Mouse (Mus musculus): ENCODE data around the gene Dph5. TPM values are rescaled to one million over a fixed set of nuclear protein-coding genes. Genes with fewer than 3 reads are reported as not detected.
"Not testable (repeated sequence)": the region's sequence is repeated elsewhere in the genome, so short reads cannot be mapped to it uniquely, and the experiment has no call there.

The Dph5 gene
- polyA plus RNA-seq, 1 experiment from 2014 or later = 24.6 TPM

DNA sequence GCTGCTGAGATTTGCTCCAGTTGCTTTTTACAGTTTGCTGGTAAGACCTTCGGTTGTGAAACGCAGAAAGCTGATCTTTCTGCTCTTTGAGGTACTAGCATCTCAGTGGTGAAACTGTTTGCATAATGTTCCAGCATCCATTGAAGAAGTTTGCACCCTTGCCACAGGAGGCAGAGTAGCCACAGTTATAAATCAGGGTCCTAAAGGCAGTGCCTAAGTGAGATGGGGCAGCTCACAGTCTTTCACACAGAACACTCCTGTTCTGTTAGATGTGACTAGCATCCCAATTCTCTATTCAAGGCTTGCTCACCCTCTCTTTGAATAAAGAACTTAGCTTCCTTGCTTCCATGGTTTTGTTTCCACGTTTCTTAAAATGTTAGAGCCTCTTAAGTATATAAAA is 17.4 kb downstream of the Dph5 start:
- ATAC-seq (no peak), DNase-seq (ENCODE audit: low spot score) (no peak)
- Histone ChIP-seq H3K36me3 (ENCODE audit: control insufficient read depth, insufficient read depth, low read length) (peaks cover 17% of the 10 kb centered on the region; the same call in 1 of the 2 replicates), H3K4me2 (ENCODE audit: low read length) (no peak overlapping the region), H3K27ac (ENCODE audit: low read depth, low read length) (no peak overlapping the region), H3K4me1 (ENCODE audit: control insufficient read depth, insufficient read depth, low read length) (no peaks in the 10 kb centered on the region), H3K27me3 (replicated peaks; ENCODE audit: control insufficient read depth, insufficient read depth, low read length) (no peaks in the 10 kb centered on the region), H3K9ac (ENCODE audit: low read length) (no peak overlapping the region), H3K4me3 (ENCODE audit: low read depth, low read length) (no peak overlapping the region), H3K9me3 (replicated peaks; ENCODE audit: control insufficient read depth, low read length) (no peaks in the 10 kb centered on the region)
- 86% methylated on average over 3 of the region's 3 CpGs for WGBS

DNA sequence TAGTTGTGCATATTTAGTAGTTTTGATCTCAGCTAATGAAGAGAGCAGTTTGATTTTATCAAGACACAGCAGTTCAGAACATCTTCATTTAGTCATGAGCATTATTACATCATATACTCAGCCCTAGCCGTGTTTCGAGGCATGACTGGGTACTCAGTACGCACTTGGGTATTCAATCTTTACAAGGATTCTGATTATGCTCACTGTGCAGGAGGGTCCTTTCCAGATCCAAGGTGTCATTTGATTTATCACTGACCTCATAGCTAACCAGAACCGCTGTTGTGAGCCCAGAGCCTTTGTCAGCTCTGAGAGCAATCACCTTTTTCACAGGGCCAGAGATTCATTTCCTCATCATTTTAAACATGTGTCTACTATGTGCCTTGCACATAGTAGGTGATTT is 17.9 kb downstream of the Dph5 start:
- DNase-seq (ENCODE audit: low spot score) (no peak), ATAC-seq (no peak)
- Histone ChIP-seq H3K9me3 (replicated peaks; ENCODE audit: control insufficient read depth, low read length) (no peaks in the 10 kb centered on the region), H3K4me1 (ENCODE audit: control insufficient read depth, insufficient read depth, low read length) (no peaks in the 10 kb centered on the region), H3K36me3 (ENCODE audit: control insufficient read depth, insufficient read depth, low read length) (peaks cover 17% of the 10 kb centered on the region; the same call in 1 of the 2 replicates), H3K27ac (ENCODE audit: low read depth, low read length) (no peak overlapping the region), H3K9ac (ENCODE audit: low read length) (no peak overlapping the region), H3K4me3 (ENCODE audit: low read depth, low read length) (no peak overlapping the region), H3K27me3 (replicated peaks; ENCODE audit: control insufficient read depth, insufficient read depth, low read length) (no peaks in the 10 kb centered on the region), H3K4me2 (ENCODE audit: low read length) (no peak overlapping the region)
- WGBS = 95% methylated on average over 4 of the region's 4 CpGs

DNA sequence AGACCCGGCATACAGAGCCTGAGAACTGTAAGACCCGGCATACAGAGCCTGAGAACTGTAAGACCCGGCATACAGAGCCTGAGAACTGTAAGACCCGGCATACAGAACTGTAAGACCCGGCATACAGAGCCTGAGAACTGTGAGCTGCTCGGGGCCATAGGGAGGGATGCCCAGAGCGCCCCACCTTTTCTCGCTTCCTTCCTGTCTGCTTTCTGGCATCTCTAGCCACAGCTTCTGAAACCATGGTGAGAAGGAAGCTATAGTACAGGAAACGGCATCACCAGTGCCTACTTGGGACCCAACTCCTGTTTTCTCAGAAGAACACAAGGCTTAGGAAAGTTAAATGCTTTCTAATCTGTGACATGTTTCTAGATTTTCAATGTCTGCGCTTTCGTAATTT is 19.8 kb downstream of the Dph5 start:
- not testable (repeated sequence) for DNase-seq (ENCODE audit: low spot score); ATAC-seq; H3K4me3 ChIP-seq (ENCODE audit: low read depth, low read length); H3K36me3 ChIP-seq (ENCODE audit: control insufficient read depth, insufficient read depth, low read length); H3K4me2 ChIP-seq (ENCODE audit: low read length); H3K9ac ChIP-seq (ENCODE audit: low read length); H3K27me3 ChIP-seq (replicated peaks; ENCODE audit: control insufficient read depth, insufficient read depth, low read length); H3K4me1 ChIP-seq (ENCODE audit: control insufficient read depth, insufficient read depth, low read length); H3K9me3 ChIP-seq (replicated peaks; ENCODE audit: control insufficient read depth, low read length); H3K27ac ChIP-seq (ENCODE audit: low read depth, low read length)
- WGBS = 98% methylated on average over 10 of the region's 11 CpGs

DNA sequence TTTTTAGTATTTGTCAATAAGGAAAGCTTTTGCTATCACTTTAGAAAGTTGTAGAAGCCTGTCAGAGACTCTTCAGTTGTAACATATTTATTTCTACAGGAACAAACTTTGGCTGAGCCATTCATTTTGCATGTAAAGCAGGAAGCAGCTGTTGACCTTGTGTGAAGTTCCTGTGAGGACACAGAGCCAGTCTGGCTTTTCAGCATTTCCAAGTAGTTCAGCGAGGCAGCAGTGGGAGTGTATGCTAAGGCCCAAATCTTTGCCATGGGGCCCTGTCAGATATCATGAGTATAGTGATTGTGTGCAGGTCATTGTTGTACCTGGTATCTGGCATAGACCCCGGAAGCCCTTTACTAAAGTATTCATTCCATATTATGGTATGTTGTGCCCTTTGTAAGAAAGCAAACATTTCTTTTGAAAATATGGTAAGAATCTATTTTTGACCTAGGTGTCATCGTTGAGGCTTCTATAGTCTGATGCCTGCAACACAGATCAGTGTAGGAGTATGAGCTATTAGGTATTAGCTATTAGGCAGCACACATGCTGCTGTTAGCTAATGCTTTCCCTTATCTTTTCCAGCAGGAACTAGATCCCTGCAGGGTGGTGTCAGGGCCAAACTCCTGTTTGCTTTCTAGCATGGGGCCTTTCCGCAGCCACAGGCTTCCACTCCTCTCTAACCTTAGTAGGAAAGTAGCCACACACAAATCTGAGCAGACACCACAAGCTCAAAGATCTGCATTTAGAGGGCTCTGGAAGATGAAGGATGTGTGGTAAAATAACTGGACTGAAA is 37.0 kb downstream of the Dph5 start:
- ATAC-seq (no peak), DNase-seq (ENCODE audit: low spot score) (no peak)
- no peaks in the 10 kb centered on the region for H3K4me1 ChIP-seq (ENCODE audit: control insufficient read depth, insufficient read depth, low read length)
- H3K9me3 ChIP-seq (replicated peaks; ENCODE audit: control insufficient read depth, low read length) = no peaks in the 10 kb centered on the region
- no peak overlapping the region for H3K9ac ChIP-seq (ENCODE audit: low read length)
- no peak overlapping the region for H3K4me3 ChIP-seq (ENCODE audit: low read depth, low read length)
- WGBS = 90% methylated on average over 4 of the region's 4 CpGs
- peaks cover 20% of the 10 kb centered on the region for H3K36me3 ChIP-seq (ENCODE audit: control insufficient read depth, insufficient read depth, low read length)
- no peaks in the 10 kb centered on the region for H3K27me3 ChIP-seq (replicated peaks; ENCODE audit: control insufficient read depth, insufficient read depth, low read length)
- H3K4me2 ChIP-seq (ENCODE audit: low read length) = no peak overlapping the region
- H3K27ac ChIP-seq (ENCODE audit: low read depth, low read length) = no peak overlapping the region

DNA sequence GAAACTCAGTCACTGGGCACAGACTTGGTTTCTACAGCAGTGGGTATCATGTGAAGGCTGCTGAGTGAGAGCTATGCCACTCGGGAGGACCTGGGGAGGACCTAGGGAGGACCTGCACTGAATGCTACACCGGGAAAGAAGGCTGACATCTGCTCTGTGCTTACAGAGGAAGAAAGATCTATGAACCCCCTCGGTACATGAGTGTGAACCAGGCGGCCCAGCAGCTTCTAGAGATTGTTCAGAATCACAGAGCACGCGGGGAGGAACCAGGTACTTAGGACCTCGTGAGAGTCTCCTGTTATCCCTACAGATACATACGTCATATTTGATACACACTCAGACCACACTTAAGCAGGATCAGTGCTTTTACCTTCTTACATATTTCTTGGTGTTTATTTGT is 38.9 kb downstream of the Dph5 start:
- H3K36me3 ChIP-seq (ENCODE audit: control insufficient read depth, insufficient read depth, low read length) = peaks cover 20% of the 10 kb centered on the region
- no peak overlapping the region for H3K9ac ChIP-seq (ENCODE audit: low read length)
- H3K9me3 ChIP-seq (replicated peaks; ENCODE audit: control insufficient read depth, low read length) = no peaks in the 10 kb centered on the region
- no peak overlapping the region for H3K4me3 ChIP-seq (ENCODE audit: low read depth, low read length)
- DNase-seq (ENCODE audit: low spot score) = no peak
- H3K27ac ChIP-seq (ENCODE audit: low read depth, low read length) = no peak overlapping the region
- ATAC-seq = no peak
- H3K27me3 ChIP-seq (replicated peaks; ENCODE audit: control insufficient read depth, insufficient read depth, low read length) = no peaks in the 10 kb centered on the region
- H3K4me1 ChIP-seq (ENCODE audit: control insufficient read depth, insufficient read depth, low read length) = no peaks in the 10 kb centered on the region
- WGBS = 93% methylated on average over 8 of the region's 8 CpGs
- H3K4me2 ChIP-seq (ENCODE audit: low read length) = no peak overlapping the region

DNA sequence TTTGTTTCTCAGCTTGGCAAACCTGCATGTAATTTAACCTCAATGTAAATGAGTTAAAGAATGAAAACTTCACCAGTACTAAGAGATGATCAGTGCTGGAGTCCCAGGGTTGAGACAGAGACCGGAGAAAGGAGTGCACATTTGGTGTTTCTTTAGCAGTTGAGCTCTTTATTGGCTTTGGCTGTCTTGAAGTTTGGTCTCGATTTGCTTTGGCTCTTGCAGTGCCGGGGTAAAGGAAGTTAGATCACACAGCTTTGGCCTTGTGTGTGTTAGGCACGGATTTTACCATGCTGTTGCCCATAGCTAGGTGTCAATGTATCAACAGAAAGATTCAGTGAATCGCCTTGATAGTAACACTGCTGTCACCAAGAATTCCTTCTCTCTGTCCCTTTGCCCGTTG is 44.1 kb downstream of the Dph5 start:
- H3K27ac ChIP-seq (ENCODE audit: low read depth, low read length) = no peak overlapping the region
- no peaks in the 10 kb centered on the region for H3K27me3 ChIP-seq (replicated peaks; ENCODE audit: control insufficient read depth, insufficient read depth, low read length)
- DNase-seq (ENCODE audit: low spot score) (no peak), ATAC-seq (no peak)
- H3K4me2 ChIP-seq (ENCODE audit: low read length) = no peak overlapping the region
- WGBS = 92% methylated on average over 6 of the region's 6 CpGs
- H3K4me3 ChIP-seq (ENCODE audit: low read depth, low read length) = no peak overlapping the region
- H3K9ac ChIP-seq (ENCODE audit: low read length) = no peak overlapping the region
- no peaks in the 10 kb centered on the region for H3K9me3 ChIP-seq (replicated peaks; ENCODE audit: control insufficient read depth, low read length)
- peaks cover 9% of the 10 kb centered on the region; the same call in 1 of the 2 replicates for H3K36me3 ChIP-seq (ENCODE audit: control insufficient read depth, insufficient read depth, low read length)
- no peaks in the 10 kb centered on the region for H3K4me1 ChIP-seq (ENCODE audit: control insufficient read depth, insufficient read depth, low read length)

DNA sequence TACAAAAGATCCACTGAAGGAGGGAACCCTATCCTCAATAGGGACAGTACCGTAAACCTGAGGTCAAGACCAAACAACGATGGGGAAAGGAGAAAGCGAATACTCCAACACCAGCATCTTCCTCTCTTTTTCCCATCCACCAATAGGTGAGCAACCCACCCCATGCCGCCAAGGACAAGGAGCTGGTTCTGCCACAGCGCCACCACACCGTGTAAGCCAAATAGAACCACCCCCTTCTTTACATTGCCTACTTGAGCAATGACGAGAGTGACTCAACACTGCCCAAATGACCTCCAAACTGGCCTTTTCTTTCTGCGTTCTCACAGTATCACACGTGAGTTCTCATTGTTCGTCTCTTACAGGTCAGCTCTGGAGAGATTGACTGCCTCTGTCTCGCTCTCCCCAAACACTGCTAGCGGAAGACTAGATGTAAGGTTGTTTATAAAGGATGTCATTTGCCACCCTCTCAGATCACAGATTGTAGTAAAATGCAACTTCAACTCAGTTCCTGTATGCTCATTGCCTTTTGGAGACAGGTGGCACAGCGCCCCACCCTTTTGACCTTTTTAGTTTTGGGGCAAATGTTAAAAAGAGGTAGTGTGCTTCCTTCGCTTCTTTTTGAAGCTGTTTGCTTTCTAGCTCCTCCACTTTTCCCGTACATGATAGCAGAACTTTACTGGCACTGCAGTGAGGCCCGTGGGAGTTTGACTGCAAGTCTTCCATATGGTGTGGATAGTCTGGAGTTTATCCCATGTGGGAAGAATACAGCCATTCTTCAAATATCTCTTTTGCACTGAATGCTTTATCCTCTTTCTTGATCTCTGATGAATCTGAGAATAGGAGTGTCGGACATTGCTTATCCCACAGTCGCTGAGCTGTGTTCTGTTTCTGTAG is 45.9 kb downstream of the Dph5 start:
- Histone ChIP-seq H3K9ac (ENCODE audit: low read length) (no peak overlapping the region), H3K27me3 (replicated peaks; ENCODE audit: control insufficient read depth, insufficient read depth, low read length) (no peaks in the 10 kb centered on the region), H3K4me3 (ENCODE audit: low read depth, low read length) (no peak overlapping the region), H3K36me3 (ENCODE audit: control insufficient read depth, insufficient read depth, low read length) (peaks cover 6% of the 10 kb centered on the region; the same call in 1 of the 2 replicates), H3K27ac (ENCODE audit: low read depth, low read length) (no peak overlapping the region), H3K4me1 (ENCODE audit: control insufficient read depth, insufficient read depth, low read length) (no peaks in the 10 kb centered on the region), H3K4me2 (ENCODE audit: low read length) (no peak overlapping the region), H3K9me3 (replicated peaks; ENCODE audit: control insufficient read depth, low read length) (no peaks in the 10 kb centered on the region)
- no peak for DNase-seq (ENCODE audit: low spot score)
- no peak for ATAC-seq
- 93% methylated on average over 18 of the region's 18 CpGs for WGBS

DNA sequence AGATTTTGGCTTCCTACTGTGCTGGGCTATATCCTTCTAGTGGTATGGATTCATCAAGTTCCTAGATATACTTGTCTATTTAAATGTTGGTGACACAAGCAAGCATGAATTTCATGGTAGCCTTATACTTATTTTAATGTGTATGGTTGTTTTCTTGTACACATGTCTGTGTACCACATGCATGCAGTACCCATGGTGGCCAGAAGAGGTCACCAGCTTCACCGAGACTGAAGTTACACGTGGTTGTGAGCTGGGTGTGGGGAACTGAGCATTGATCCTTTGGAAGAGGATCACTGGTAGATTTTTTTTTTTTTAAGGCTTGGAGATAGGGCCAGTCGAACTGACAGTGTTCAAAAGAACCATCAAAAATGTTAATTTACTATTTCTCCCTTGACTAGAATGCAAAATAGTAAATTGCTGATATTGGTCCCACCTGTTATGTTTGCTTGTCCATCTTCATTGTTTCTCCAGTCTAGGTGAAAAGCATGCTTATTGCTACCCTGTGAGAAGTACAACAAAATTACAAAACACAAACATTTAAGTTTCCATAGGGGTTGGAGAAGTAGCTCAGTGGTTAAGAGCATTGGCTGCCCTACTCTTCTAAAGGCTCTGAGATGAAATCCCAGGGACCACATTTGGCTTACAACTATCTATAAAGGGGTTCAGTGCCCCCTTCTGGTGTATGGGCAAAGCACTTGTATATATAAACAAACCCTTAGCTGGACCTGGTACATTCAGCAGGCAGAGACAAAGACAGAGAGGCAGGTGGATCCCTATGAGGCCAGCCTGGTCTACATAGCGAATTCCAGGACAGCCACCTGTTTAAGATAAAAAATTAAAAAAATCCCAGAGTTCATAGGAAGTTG is 49.3 kb downstream of the Dph5 start:
- ATAC-seq (peak; percentile 29; the same call in 1 of the 2 replicates), DNase-seq (ENCODE audit: low spot score) (peak; percentile 47)
- Histone ChIP-seq H3K4me2 (ENCODE audit: low read length) (no peak overlapping the region), H3K36me3 (ENCODE audit: control insufficient read depth, insufficient read depth, low read length) (peaks cover 16% of the 10 kb centered on the region; the same call in 1 of the 2 replicates), H3K4me1 (ENCODE audit: control insufficient read depth, insufficient read depth, low read length) (no peaks in the 10 kb centered on the region), H3K4me3 (ENCODE audit: low read depth, low read length) (no peak overlapping the region), H3K9me3 (replicated peaks; ENCODE audit: control insufficient read depth, low read length) (no peaks in the 10 kb centered on the region), H3K9ac (ENCODE audit: low read length) (no peak overlapping the region), H3K27me3 (replicated peaks; ENCODE audit: control insufficient read depth, insufficient read depth, low read length) (no peaks in the 10 kb centered on the region), H3K27ac (ENCODE audit: low read depth, low read length) (no peak overlapping the region)
- 60% methylated on average over 4 of the region's 4 CpGs for WGBS

All from forebrain, embryonic 14.5 days (tissue).